ENCODE assay signal across 29 mouse cellular contexts in the genomic region with DNA sequence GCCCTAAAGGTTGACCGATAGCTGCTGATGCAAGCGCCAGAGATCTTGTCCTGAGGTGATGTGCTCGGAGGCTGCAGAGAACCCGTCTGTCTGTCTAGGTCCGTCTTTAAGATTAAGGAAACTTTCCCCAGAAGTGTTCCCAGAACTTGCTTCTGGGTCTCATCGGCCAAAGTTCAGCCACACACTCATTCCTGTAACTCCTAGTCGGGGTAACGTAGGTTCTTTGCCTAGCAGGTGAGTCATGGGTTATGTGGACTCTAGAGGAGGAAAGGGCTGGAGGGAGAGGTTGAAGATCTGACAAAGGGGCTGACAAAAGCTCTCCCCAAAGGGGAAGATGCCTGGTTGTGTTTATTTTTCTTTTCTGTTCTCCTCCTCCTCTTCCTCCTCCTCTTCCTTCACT. TPM values are rescaled to one million over a fixed set of nuclear protein-coding genes. Genes with fewer than 3 reads are reported as not detected.
A peak's percentile ranks its signal among the peaks of the same experiment; 100 is the strongest.
DNase-seq lines count a peak whose midpoint lies in the region; ATAC-seq and TF ChIP-seq lines count a peak whose summit lies in the region.
"Had no signal": no experiment of that assay in that cellular context is flagged by ENCODE, and none has a peak within 500 bp of the region (broad histone marks: within the 10 kb centered on the region; RNA-seq: fewer than 3 reads in every experiment).

No protein-coding gene starts in this region.

- no peaks in the 10 kb centered on the region for H3K4me1 ChIP-seq in intestine, embryonic 15.5 days (replicated peaks)
- H3K4me1 ChIP-seq in intestine, postnatal 0 days (replicated peaks; ENCODE audit: control insufficient read depth, insufficient read depth, low read length) = no peaks in the 10 kb centered on the region
- H3K4me1 ChIP-seq in kidney, embryonic 15.5 days = peaks cover 22% of the 10 kb centered on the region
- no peaks in the 10 kb centered on the region for H3K4me1 ChIP-seq in forebrain, postnatal 0 days (ENCODE audit: insufficient read depth)
- H3K4me1 ChIP-seq: embryonic facial prominence, embryonic 13.5 days; embryonic facial prominence, embryonic 15.5 days; forebrain, embryonic 12.5 days had no signal

- DNase-seq in NIH3T3 (ENCODE audit: low read depth) = peak; percentile 29
- no peak for DNase-seq in forebrain, postnatal 0 days
- no peak for DNase-seq in left cerebral cortex, adult 8-10 months (ENCODE audit: low spot score in 2 of 2)
- DNase-seq: adrenal gland, adult 8-10 months; adrenal gland, postnatal 14 days; adrenal gland, postnatal 36 days; cerebellum, adult 11-12 months; cerebellum, adult 8-10 months; cerebellum, adult 9-11 months; cerebellum, postnatal 14 days; cerebellum, postnatal 36 days; embryo, embryonic 11 days had no signal

- TF ChIP-seq CTCF in intestine, postnatal 0 days (IDR thresholded peaks at IDR 0.05; ENCODE audit: low read depth) = no peak
- TF ChIP-seq CTCF in forebrain, postnatal 0 days (IDR thresholded peaks at IDR 0.05; ENCODE audit: low read depth) = no peak

- H3K27me3 ChIP-seq in intestine, embryonic 15.5 days (replicated peaks) = no peaks in the 10 kb centered on the region
- no peaks in the 10 kb centered on the region for H3K27me3 ChIP-seq in intestine, postnatal 0 days (replicated peaks; ENCODE audit: control insufficient read depth, insufficient read depth, low read length)
- no peaks in the 10 kb centered on the region for H3K27me3 ChIP-seq in kidney, embryonic 15.5 days
- H3K27me3 ChIP-seq in forebrain, postnatal 0 days (ENCODE audit: insufficient read depth, low read length) = no peaks in the 10 kb centered on the region
- H3K27me3 ChIP-seq: embryonic facial prominence, embryonic 13.5 days; embryonic facial prominence, embryonic 15.5 days; forebrain, embryonic 12.5 days; Patski had no signal

- peak; percentile 49; the same call in 1 of the 2 replicates for ATAC-seq in intestine, embryonic 15.5 days
- ATAC-seq in intestine, postnatal 0 days = peak; percentile 63; the same call in 1 of the 2 replicates
- ATAC-seq in kidney, embryonic 15.5 days (replicated peaks; ENCODE audit: low FRiP score) = no peak
- ATAC-seq in forebrain, postnatal 0 days = no peak
- ATAC-seq: activated CD4-positive, CD25-positive, alpha-beta regulatory T cell, adult 4 months; forebrain, embryonic 14.5 days; forebrain, embryonic 16.5 days; Patski had no signal

- no peak overlapping the region for H3K4me2 ChIP-seq in intestine, embryonic 15.5 days (replicated peaks)
- no peak overlapping the region for H3K4me2 ChIP-seq in intestine, postnatal 0 days (replicated peaks; ENCODE audit: low read depth)
- no peak overlapping the region for H3K4me2 ChIP-seq in kidney, embryonic 15.5 days
- no peak overlapping the region for H3K4me2 ChIP-seq in forebrain, postnatal 0 days (ENCODE audit: low read depth)
- H3K4me2 ChIP-seq: embryonic facial prominence, embryonic 13.5 days; embryonic facial prominence, embryonic 15.5 days; forebrain, embryonic 12.5 days had no signal

- no peak overlapping the region for H3K27ac ChIP-seq in intestine, embryonic 15.5 days
- H3K27ac ChIP-seq in intestine, postnatal 0 days (ENCODE audit: low read depth, low read length) = no peak overlapping the region
- H3K27ac ChIP-seq in kidney, embryonic 15.5 days = no peak overlapping the region
- H3K27ac ChIP-seq in forebrain, postnatal 0 days (ENCODE audit: low read depth, low read length) = no peak overlapping the region
- H3K27ac ChIP-seq: embryonic facial prominence, embryonic 13.5 days; embryonic facial prominence, embryonic 15.5 days; forebrain, embryonic 10.5 days; forebrain, embryonic 12.5 days had no signal

- no peak overlapping the region for H3K4me3 ChIP-seq in intestine, embryonic 15.5 days (replicated peaks)
- H3K4me3 ChIP-seq in intestine, postnatal 0 days (ENCODE audit: low read depth, low read length) = no peak overlapping the region
- H3K4me3 ChIP-seq in kidney, embryonic 15.5 days (replicated peaks) = no peak overlapping the region
- H3K4me3 ChIP-seq in forebrain, postnatal 0 days (ENCODE audit: low read depth, low read length) = no peak overlapping the region
- H3K4me3 ChIP-seq: embryonic facial prominence, embryonic 13.5 days; embryonic facial prominence, embryonic 15.5 days; erythroblast, embryonic 14.5 days; forebrain, embryonic 10.5 days; forebrain, embryonic 12.5 days had no signal

- H3K9ac ChIP-seq in intestine, embryonic 15.5 days = no peak overlapping the region
- no peak overlapping the region for H3K9ac ChIP-seq in intestine, postnatal 0 days (ENCODE audit: low read depth, low read length)
- H3K9ac ChIP-seq in kidney, embryonic 15.5 days = no peak overlapping the region
- no peak overlapping the region for H3K9ac ChIP-seq in forebrain, postnatal 0 days
- H3K9ac ChIP-seq: embryonic facial prominence, embryonic 13.5 days; embryonic facial prominence, embryonic 15.5 days; forebrain, embryonic 12.5 days had no signal

- no peaks in the 10 kb centered on the region for H3K36me3 ChIP-seq in intestine, embryonic 15.5 days
- no peaks in the 10 kb centered on the region for H3K36me3 ChIP-seq in intestine, postnatal 0 days (ENCODE audit: control insufficient read depth, insufficient read depth)
- H3K36me3 ChIP-seq in kidney, embryonic 15.5 days = no peaks in the 10 kb centered on the region
- H3K36me3 ChIP-seq in forebrain, postnatal 0 days (ENCODE audit: insufficient read depth) = no peaks in the 10 kb centered on the region
- H3K36me3 ChIP-seq: embryonic facial prominence, embryonic 13.5 days; embryonic facial prominence, embryonic 15.5 days; forebrain, embryonic 10.5 days; forebrain, embryonic 12.5 days had no signal

- H3K9me3 ChIP-seq in intestine, embryonic 15.5 days = no peaks in the 10 kb centered on the region
- no peaks in the 10 kb centered on the region for H3K9me3 ChIP-seq in intestine, postnatal 0 days (ENCODE audit: control insufficient read depth)
- no peaks in the 10 kb centered on the region for H3K9me3 ChIP-seq in kidney, embryonic 15.5 days (replicated peaks)
- no peaks in the 10 kb centered on the region for H3K9me3 ChIP-seq in forebrain, postnatal 0 days (ENCODE audit: low read length)
- H3K9me3 ChIP-seq: embryonic facial prominence, embryonic 13.5 days; embryonic facial prominence, embryonic 15.5 days; forebrain, embryonic 10.5 days; forebrain, embryonic 12.5 days had no signal

- WGBS in intestine, embryonic 15.5 days = 83% methylated on average over 8 of the region's 8 CpGs
- 66% methylated on average over 8 of the region's 8 CpGs for WGBS in intestine, postnatal 0 days
- WGBS in kidney, embryonic 15.5 days = 84% methylated on average over 8 of the region's 8 CpGs
- WGBS in forebrain, postnatal 0 days = 97% methylated on average over 8 of the region's 8 CpGs

RNA-seq across cellular contexts. Expression of a gene that starts 42.5 kb away (rescaled TPM):
- 0.52 TPM in 1 of 2 replicates, not detected in the other for polyA plus RNA-seq in intestine, embryonic 15.5 days (2015; fragmentation: Nextera tagmentation; extraction: Ambion mirVana)
- polyA plus RNA-seq in intestine, postnatal 0 days (2015; fragmentation: Nextera tagmentation; extraction: Ambion mirVana) = not detected in 2 replicates
- polyA plus RNA-seq in kidney, embryonic 15.5 days (2015; fragmentation: Nextera tagmentation; extraction: Ambion mirVana) = 0.68 TPM in 1 of 2 replicates, not detected in the other
- total RNA-seq in forebrain, postnatal 0 days (2014; rRNA removed) = not detected in 2 replicates
- not detected in 2 replicates for polyA plus RNA-seq in forebrain, postnatal 0 days (2015; fragmentation: Nextera tagmentation; extraction: Ambion mirVana)
- 1 to 10 TPM in 1 of 4 experiments, under 1 TPM in 1, not detected in 2; 0.73 to 1.1 TPM for total RNA-seq in left cerebral cortex, adult 8-10 months (2022)
- total RNA-seq: adrenal gland, adult 18-20 months; adrenal gland, adult 8-10 months; adrenal gland, postnatal 14 days; adrenal gland, postnatal 36 days; common myeloid progenitor, adult 5-6 weeks; ES-E14 had no signal
- polyA plus RNA-seq: activated CD4-positive, CD25-positive, alpha-beta regulatory T cell, adult 4 months; C2C12; embryonic facial prominence, embryonic 11.5 days; embryonic facial prominence, embryonic 13.5 days; embryonic facial prominence, embryonic 15.5 days; erythroblast, embryonic 14.5 days; forebrain, embryonic 10.5 days; Patski had no signal

Comparison
In these comparisons a context has a peak if more than half of its experiments do, and no peak if none do; other contexts are left out.
1. ATAC-seq: peak in intestine, embryonic 15.5 days (single experiment) and intestine, postnatal 0 days (single experiment); none in kidney, embryonic 15.5 days (single experiment) and forebrain, postnatal 0 days (single experiment).